Mouse (Mus musculus) lung, postnatal 14 days (tissue): ENCODE data around the gene Ttl.

Experiments used
- DNase-seq: peaks from one replicate; pipeline ENCODE4 v3.0.0; 2021

Ttl gene

DNA sequence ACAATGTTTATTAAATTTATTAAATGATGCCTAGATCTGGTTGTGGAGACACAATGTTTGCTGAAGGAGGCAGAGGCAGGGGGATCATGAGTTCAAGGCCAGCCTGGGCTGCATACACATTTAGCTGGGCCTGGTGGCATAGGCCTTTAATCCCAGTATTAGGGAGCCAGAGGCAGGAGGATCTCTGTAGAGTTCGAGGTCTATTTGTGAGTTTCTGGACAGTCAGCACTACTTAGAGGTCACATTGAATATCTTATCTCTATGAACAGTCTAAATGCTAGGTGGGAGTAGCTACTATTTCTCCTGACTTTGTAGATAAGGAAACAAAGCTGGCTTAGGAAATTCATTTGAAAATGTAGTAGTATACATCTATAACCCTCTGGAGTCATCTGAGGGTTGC, 21.8 kb downstream of the Ttl start:
- no peak for DNase-seq

DNA sequence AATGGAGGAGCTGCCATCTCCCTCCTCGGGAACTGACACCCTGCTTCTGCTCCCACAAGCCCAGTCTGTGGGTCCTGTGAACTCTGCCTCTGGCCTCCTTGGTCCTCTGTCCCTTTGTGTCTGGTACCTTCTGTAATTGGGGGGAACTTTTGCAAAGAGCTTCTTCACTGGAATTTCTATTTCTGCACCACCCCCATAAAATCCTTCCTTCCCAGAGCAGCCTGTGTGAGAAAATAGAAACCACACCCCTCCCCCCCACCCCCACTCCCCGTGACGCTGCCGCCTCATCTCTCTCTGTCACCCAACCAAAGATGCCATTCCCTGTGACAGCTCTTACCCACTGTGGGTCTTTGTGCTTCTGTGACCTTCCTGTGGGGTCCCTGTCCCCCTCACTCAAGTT, 24.6 kb downstream of the Ttl start:
- DNase-seq, result no peak

DNA sequence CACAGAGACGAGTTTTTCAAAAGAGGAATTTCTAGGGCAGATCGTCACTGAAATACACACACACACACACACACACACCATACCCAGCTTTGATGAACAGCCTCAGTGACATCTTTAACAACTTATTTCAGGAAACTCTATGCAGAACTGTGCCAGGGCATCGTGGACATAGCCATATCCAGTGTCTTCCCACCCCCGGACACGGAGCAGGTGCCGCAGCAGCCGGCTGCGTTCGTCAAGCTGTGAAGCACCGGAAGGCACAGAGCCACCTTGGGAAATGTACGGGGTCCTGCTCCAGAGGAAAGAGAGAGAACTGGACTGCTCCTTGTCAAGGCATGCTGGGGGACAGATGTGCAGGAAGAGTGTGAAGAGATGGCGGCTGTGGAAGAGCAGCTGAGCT, 27.1 kb downstream of the Ttl start:
- no peak for DNase-seq

DNA sequence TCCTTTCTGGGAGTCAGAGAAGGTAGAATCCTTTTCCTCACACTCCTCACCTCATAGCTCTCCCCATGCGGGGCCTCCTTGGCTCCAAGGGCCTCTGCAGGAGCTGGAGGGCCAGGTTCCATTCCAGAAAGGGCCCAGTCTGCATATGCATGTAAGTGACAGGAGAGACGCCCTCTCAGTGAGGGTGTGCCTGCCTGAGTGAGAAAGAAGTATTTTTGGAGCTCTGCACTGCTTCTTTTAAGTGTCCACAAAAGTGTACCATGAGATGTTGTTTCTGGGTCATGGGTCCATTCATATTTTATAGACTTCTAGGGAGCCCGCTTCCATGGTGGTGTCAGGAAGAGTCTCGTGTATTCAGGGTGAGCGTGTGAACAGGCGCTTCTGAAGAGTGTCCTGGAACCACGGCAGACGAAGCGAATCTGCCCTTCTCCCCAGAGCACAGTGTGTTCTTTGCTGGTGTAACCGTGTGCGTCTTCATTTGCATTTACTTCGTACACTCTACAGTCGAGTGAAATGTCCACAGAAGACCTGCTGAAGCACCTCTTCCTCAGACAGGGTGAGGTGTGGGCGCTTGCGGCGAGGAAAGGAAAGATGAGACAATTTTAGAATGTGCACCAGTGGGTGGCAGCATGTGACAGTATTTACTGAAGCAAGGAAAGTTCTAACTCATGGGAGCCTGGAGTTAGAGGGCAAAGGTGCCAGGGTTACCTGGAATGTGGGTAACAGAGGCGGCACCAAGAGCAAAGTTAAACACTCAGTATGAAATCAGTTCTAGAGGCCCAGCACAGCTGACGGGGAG, 28.4 kb downstream of the Ttl start:
- no peak for DNase-seq

DNA sequence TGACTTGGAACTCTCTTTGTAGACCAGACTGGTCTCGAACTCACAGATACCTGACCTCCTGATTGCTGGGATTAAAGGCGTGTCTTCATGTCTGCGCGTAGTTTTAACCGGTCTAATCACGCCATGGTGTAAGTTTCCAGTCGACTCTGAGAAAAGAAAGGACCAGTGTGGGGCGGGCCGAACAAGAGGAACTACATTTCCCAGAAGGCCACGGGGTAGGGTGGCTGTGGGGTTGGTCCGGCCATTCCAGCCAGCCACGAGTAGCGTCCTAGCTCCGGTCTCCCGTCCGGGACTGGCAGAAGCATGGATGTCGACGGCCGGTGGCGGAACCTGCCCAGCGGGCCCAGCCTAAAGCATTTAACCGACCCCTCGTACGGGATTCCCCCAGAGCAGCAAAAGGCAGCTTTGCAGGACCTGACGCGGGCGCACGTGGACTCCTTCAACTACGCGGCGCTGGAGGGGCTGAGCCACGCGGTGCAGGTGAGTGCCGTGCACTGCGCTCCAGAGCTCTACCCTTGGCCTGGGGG, 35.1 kb downstream of the Ttl start, which contains the start of gene Polr1b:
Gene Polr1b (plus strand): TSS at position 212 of the 527 bp plus-strand sequence.
- DNase-seq, result peak; percentile 89

DNA sequence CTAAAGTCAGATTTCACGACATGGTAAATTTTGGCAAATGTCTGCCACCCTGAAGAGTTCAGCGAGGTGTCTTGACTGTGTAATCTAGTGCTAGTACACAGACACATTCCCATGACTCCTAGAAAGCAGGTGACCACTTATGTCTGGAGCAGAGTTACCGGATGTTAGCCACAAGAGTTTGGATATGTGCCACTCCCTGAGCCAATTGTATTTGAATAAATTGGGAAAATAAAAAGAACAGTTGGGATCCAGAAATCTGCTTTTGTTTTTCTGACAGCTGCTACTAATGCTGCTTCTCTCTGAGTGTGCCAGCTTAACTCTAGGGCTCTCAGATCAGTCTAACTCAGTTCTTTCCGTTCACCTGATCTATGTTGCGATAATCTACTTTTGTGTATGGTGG, 47.2 kb downstream of the Ttl start:
- no peak for DNase-seq

DNA sequence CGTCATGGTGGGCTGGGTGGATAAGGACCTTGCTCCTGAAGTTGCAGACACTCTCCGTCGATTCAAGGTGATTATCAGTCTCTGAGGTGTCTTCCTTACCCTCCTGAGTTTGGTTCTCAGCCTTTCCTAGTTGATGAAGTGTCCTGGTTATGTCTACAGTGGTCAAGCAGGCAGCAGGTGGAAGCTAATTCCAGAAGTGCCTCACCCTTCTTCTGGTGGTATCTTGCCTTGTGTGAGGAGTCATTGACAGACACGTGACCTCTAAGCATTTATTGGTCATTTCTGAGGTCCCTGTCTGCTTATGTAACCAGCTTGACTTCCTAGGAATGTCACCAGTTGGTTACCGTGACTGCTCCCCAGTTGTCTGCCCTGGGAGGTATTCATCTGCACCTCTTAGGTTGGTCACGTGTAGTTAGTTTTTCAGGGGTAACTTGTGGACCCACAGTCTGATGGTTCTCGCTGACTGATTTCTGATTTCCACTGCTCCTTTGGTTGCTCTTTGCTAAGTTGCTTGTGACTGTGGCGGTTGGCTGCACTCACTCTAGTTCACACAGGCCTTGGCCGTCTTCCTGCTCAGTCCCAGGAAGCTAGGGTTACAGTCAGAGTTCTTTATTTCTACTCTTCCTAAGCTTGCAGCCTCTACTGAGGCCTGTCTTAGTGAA, 50.1 kb downstream of the Ttl start:
- no peak for DNase-seq

DNA sequence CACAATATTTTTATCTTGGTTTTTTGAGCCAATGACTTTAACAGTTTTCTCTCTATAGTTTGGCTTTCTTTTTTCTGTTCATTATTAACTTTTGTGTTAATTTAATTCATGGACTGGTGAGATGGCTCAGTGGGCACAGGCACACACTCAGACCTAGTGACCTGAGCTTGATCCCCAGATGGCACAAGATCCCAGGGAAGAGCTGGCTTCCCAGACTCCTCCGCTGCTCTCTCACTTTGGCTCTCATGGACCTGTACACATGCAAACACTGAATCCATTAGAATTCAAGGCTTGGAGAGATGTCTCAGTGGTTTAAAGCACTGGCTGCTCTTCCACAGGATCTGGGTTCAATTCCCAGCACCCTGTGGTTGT, 50.6 kb downstream of the Ttl start:
- no peak for DNase-seq

DNA sequence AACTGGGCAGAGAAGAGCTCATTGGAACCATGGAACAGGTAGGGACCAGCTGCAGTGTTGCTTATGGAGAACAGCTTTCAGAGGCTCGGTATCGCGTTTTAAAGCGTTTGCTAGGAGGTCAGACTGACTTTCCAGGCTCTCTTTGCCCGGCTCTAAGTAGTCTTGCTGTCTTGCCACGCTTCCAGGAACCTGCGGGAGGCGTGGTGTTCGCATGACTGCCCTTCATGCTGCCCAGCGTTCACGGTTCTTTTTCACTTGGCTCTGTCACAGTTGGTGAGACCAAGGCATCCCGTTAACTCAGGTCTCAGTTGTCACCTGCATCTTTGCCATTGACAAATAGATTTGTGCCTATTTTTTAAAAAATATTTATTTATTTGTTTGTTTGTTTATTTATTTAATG, 52.3 kb downstream of the Ttl start:
- DNase-seq, result no peak

DNA sequence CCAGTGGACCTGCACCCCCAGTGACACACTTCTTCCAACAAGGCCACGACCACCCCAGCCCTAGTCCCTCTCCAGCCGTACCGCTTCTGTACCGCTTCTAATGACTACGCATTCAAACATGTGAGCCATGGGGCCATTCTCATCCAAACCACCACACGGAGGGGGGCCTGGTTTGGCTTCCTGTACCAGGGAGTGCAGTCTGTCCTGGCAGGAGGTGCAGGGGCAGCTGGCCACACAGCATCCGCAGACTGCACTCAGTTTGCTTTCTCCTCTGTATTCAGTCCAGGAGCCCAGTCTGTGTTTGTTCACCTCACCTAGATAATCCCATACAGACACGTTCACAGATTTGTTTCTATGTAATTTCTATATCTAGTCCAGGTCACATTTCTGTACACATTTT, 56.2 kb downstream of the Ttl start:
- no peak for DNase-seq

DNA sequence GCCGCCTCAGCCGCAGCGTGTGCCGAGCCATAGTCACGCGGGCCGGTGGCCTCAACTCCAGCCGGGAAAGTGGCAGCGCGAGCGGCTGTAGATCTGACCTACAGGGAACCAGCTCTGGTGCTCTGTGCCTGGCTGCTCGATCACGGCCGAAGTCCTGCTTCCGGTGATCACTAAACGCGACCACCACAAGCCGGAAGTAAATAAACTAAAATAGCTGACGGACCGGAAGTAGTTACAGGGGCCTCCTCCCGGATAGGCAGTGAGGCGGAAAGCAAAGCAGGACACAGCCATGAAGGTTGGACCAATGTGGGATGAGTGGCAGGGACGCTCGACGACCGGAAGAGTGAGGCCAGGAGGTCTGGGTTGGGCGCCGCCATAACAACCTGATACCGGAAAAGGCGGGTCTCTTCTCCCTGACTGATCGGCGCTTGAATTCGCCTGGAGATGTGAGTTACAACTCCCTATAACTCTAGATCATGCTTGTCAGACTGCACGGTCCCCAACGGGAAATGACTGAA, 63.7 kb downstream of the Ttl start, which contains the start of gene Chchd5:
Gene Chchd5 (plus strand): TSS at position 289 of the 518 bp plus-strand sequence.
- DNase-seq, result peak; percentile 89

DNA sequence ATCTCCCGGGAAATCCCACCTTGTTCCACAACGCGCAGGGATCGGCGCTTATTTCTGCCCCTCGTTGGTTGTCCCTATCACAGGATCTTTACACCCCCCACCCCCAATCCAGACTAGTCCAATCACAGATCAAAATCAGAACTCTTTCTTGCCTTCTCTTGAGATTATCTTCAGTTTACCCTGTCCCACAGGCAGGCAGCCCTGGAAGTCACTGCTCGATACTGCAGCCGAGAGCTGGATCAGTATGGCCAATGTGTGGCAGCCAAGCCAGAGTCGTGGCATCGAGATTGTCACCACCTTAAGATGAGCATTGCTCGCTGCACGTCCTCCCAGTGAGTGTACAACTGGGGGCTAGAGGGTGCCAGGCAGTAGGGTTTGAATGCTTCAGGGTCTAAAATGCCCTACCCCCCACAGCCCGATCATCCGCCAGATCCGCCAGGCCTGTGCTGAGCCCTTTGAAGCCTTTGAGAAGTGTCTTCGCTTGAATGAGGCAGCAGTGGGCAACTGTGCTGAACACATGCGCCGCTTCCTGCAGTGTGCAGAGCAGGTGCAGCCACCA, 64.3 kb downstream of the Ttl start:
- DNase-seq, result peak; percentile 14

DNA sequence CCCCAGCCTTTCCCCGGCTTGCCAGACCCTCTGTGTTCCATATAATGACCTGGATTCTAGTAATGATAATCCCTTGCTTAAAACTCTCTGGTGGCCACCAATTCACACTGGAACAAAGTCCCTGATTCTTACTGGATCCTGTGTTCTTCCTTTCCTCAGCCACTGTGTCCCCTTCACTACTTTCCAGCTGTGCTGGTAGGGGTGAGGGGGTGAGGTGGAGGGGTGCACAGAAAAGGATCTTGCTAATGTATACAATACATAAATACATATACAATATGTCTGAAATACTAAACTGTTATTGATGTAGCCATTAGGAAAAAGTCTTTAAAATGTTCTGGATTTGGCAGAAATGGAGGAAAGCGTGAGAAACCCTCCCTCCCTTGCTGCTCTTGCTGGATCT, 65.0 kb downstream of the Ttl start:
- no peak for DNase-seq

DNA sequence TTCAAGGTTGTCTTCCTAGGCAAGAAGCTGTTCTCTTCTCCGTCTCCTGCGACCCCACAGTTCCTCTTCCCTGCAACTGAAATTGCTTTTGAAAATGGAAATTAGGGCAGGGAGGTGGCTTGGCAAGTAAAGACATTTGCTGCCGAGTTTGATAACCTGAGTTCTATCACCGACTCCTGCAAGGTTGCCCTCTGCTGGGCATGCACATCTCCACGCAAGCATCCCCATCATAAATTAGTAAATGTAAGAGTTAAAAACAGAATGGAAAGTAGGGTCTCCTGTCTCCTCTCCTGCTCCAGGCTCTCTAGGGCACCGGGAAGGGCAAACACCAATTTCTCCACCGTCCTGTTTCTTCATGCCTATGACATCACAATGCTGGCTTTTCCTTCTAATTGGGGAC, 66.5 kb downstream of the Ttl start:
- no peak for DNase-seq

DNA sequence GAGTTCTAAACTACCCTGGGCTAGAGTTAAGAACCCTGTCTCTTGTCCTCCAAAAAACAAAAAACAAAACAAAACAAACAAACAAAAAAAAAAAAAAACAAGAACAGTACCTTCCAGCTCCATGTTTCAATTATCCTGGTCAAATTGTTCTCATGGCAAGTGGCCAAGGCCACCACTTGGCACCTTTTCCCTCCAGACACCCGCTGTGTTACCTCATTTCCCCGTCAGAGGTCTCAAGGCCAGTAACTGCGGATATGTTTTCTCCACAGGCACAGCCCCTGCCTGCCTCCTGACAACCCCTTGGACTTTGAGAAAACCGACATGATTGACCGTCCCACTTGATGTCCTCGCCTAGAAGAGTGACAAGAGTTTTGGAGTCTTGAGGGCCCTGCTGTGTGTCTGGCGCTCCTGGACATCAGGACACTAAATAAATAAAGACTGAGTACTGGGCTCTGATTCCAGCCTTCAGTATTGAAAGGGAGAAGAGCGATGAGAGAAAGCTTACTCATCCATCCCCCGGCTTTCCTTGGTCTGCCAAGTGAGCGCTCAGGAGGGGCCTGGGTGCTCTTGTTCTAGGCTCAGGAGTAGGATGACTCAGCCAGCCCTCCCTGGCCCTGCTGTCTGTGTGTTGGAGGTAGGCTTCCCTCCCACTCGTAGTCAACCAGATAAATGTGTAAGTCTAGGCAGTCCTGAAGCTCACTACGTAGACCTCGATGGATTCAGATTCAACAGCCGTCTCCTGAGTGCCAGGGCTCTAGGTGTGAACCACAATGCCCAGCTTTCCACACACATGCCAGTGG, 67.5 kb downstream of the Ttl start:
- no peak for DNase-seq

DNA sequence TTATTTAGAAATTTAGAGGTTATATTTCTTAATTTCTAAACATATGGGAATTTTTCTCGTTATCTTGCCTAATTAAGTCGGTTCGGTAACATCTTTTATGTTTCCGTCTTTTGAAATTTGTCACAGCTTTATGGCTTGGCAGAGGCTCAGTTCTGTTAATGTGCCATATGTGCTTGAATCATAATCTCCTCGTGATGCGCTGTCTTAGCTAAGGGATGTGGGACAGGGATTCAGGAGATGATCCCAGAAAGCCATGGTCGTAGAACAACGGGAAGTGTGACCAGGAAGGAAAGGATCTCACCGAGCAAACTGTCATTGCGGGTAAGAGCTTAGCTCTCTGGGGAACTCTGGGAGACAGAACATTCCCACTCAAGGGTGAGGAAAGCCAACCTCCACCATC, 74.2 kb downstream of the Ttl start:
- no peak for DNase-seq
